Mouse (Mus musculus) ES-Bruce4 (cell line): Measurements from ENCODE around the gene Cdh18.

Experiments
- CTCF ChIP-seq: IDR thresholded peaks from one replicate; pipeline ENCODE4 v1.8.1; 2011; ENCODE audit warnings: low read depth, low read length
- EP300 ChIP-seq: IDR thresholded peaks from 2 replicates; pipeline ENCODE4 v1.6.1; 2011; ENCODE audit warnings: low read depth, low read length; ENCODE audit not compliant: insufficient read depth
- POLR2A ChIP-seq: IDR thresholded peaks from one replicate; pipeline ENCODE4 v1.8.1; 2011; ENCODE audit warnings: low read length; ENCODE audit not compliant: insufficient read depth

- TF ChIP-seq CTCF, result no peak
- TF ChIP-seq POLR2A, result no peak
- no peak for TF ChIP-seq EP300
Observed at GRCm38 (mm10) chr15:22716376-22716775, 167.6 kb downstream of the Cdh18 start.
